Mouse (Mus musculus) kidney, adult 2 months (tissue): ENCODE measurements at regions not wholly inside any gene's neighbourhood (a gene's known extent, or its start where the extent isn't known, plus 50 kb on each side); places are given as distances from the start of the nearest gene placed in this dataset.

Experiments used
- CTCF ChIP-seq: fragments of 200-500 bp; conservative IDR thresholded peaks from 2 replicates; pipeline ENCODE4 v1.5.1; 2011; ENCODE audit warnings: low read depth, mild to moderate bottlenecking, control low read depth, low read length, moderate library complexity, mixed read lengths; ENCODE audit not compliant: insufficient read depth, insufficient read length
- POLR2A ChIP-seq: fragments of 200-500 bp; IDR thresholded peaks from one replicate; pipeline ENCODE4 v1.6.1; 2011; ENCODE audit warnings: low read depth, low read length, control low read depth

- no peak for TF ChIP-seq CTCF
- no peak for TF ChIP-seq POLR2A
Measured at GRCm38 (mm10) chr6:112562039-112562438, 72.3 kb upstream of the Oxtr start.
